Mouse (Mus musculus) layer of hippocampus, adult 11-12 months (tissue): ENCODE data around the gene Zscan4-ps3.
"Not testable (repeated sequence)": the region's sequence is repeated elsewhere in the genome, so short reads cannot be mapped to it uniquely, and the experiment has no call there.

Experiments
- DNase-seq: peaks from one replicate; pipeline ENCODE4 v3.0.0; 2022; ENCODE audit warnings: low spot score

The Zscan4-ps3 gene

GRCm38 (mm10) chr7:11609008-11609407 is at the start of gene Zscan4-ps3:
Zscan4-ps3 (plus strand) TSS chr7:11609308.
- not testable (repeated sequence) for DNase-seq

- DNase-seq = not testable (repeated sequence)
These were observed 8.0 kb downstream of the Zscan4-ps3 start for GRCm38 (mm10) chr7:11617082-11617481.
